Mouse (Mus musculus): ENCODE data around the gene Afmid. TPM values are rescaled to one million over a fixed set of nuclear protein-coding genes. Genes with fewer than 3 reads are reported as not detected.

Afmid gene
- total and polyA plus RNA-seq, 3 experiments, result 5.0 to 7.5 (median 7.3) TPM

DNA sequence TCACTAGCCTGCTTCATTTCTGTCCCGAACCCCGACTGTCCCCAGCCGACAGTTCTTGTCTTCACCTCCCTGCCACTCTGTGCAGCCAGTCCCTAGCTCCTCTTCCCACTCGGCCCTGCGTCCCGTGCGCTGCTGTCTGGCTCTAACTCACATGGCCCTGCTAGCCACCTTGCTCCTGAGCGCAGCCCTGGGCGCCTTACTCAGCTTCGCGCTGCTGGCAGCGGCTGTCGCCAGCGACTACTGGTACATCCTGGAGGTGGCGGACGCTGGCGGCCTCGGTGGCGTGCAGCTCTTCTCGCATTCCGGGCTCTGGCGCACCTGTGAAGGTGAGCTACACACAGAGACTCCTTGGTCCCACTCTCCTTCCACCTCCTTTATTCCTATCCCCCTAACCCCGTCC is 34.9 kb downstream of the Afmid start, which contains the start of gene Tmem235:
Tmem235 (plus strand) TSS at position 152 of the 400 bp plus-strand sequence.
- no peak for TF ChIP-seq ZMIZ1 (IDR thresholded peaks at IDR 0.05; ENCODE audit: low read depth, low read length)
- TF ChIP-seq POLR2A (IDR thresholded peaks at IDR 0.05; ENCODE audit: low read depth, low read length), result no peak
- TF ChIP-seq ZKSCAN1 (IDR thresholded peaks at IDR 0.05; ENCODE audit: borderline replicate concordance, low read depth, low read length), result no peak
- no peak for TF ChIP-seq MAFK (IDR thresholded peaks at IDR 0.05; ENCODE audit: insufficient replicate concordance, low read length)
- TF ChIP-seq JUN (IDR thresholded peaks at IDR 0.05; ENCODE audit: insufficient read depth, low read depth, low read length), result no peak
- no peak for DNase-seq (ENCODE audit: extremely low read depth)
- H3K4me1 ChIP-seq (ENCODE audit: control insufficient read depth in 1 of 2, insufficient read depth in 2 of 2), result peaks cover under 1 to 9% of the 10 kb centered on the region in 2 experiments
- H3K4me3 ChIP-seq (replicated peaks in 1 of 3; ENCODE audit: low read depth in 2 of 3, low read length in 2 of 3, poor library complexity in 1 of 3), result no peak within 1 kb of the TSS
- no peak within 1 kb of the TSS for H3K9ac ChIP-seq (ENCODE audit: insufficient read depth, low read depth)
- H3K4me2 ChIP-seq (ENCODE audit: insufficient read depth, low read depth, poor library complexity, severe bottlenecking), result no peak within 1 kb of the TSS
- no peak within 1 kb of the TSS for H3K27ac ChIP-seq (ENCODE audit: insufficient read depth, low read depth)
- peaks cover 3% of the 10 kb centered on the region for H3K27me3 ChIP-seq (replicated peaks)
- in situ Hi-C loops (cut with MboI; ENCODE audit: low pct_ligation_motif_present, low pct_unique_long_range_greater_than_20kb, low sequenced_read_pairs) (loop anchor here (10.0 kb wide), 1 partner anchor 354 kb away; no protein-coding TSS in a partner anchor), dilution Hi-C loops (cut with MboI; ENCODE audit: extremely low pct_ligation_motif_present, extremely low pct_unique_long_range_greater_than_20kb, low sequenced_read_pairs) (no loop called here)
- peaks cover 13% of the 10 kb centered on the region for H3K9me3 ChIP-seq (replicated peaks; ENCODE audit: low read length)
- peaks cover 21 to 37% of the 10 kb centered on the region in 2 experiments for H3K36me3 ChIP-seq (replicated peaks in 1 of 2; ENCODE audit: control insufficient read depth in 1 of 2, insufficient read depth in 1 of 2, low read length in 1 of 2)
- H3K79me2 ChIP-seq (replicated peaks; ENCODE audit: control insufficient read depth, extremely low read depth, insufficient read depth, poor library complexity, severe bottlenecking), result no peaks in the 10 kb centered on the region

DNA sequence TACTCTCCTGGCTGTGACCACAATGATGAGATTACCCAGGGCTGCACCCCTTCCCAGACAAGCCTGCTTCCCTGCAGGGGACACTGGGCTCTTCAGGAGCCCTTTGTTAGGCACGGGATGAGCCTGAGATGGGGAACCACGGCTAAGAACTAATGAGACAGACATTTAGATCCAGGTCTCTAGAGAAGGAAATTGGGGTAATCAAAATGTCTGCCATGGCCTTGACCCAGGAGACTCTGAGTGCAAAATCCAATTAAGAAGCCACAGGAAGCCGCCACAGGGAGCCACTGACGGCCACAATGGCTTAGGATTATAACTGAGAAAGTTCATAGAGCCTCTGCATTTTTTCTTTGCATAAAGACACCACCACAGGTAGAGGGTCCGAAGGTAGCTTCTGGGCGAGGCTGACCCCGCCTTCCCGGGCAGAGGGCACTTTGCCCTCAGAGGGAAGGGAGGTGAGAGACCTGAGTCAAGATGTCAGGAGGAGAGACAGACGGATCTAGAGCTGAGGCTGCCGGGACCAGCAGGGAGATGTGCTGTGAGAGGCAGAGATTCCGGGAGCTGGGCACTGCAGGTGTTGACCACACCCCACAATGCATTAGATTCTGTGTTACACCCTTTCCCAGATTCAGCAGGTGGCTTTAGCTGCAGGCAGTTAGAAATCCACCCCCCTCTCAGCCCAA is 37.6 kb downstream of the Afmid start:
- no peak overlapping the region for H3K4me3 ChIP-seq (replicated peaks in 1 of 3; ENCODE audit: low read depth in 2 of 3, low read length in 2 of 3, poor library complexity in 1 of 3)
- DNase-seq (ENCODE audit: extremely low read depth), result no peak
- peaks cover 11 to 22% of the 10 kb centered on the region in 2 experiments for H3K4me1 ChIP-seq (ENCODE audit: control insufficient read depth in 1 of 2, insufficient read depth in 2 of 2)
- H3K79me2 ChIP-seq (replicated peaks; ENCODE audit: control insufficient read depth, extremely low read depth, insufficient read depth, poor library complexity, severe bottlenecking), result no peaks in the 10 kb centered on the region
- in situ Hi-C loops (cut with MboI; ENCODE audit: low pct_ligation_motif_present, low pct_unique_long_range_greater_than_20kb, low sequenced_read_pairs), result loop anchor here (10.0 kb wide), 1 partner anchor 351 kb away; no protein-coding TSS in a partner anchor
- dilution Hi-C loops (cut with MboI; ENCODE audit: extremely low pct_ligation_motif_present, extremely low pct_unique_long_range_greater_than_20kb, low sequenced_read_pairs), result no loop called here
- no peak overlapping the region for H3K9ac ChIP-seq (ENCODE audit: insufficient read depth, low read depth)
- no peak overlapping the region for H3K27ac ChIP-seq (ENCODE audit: insufficient read depth, low read depth)
- H3K4me2 ChIP-seq (ENCODE audit: insufficient read depth, low read depth, poor library complexity, severe bottlenecking), result no peak overlapping the region
- peaks cover 0 to 12% of the 10 kb centered on the region in 2 experiments for H3K36me3 ChIP-seq (replicated peaks in 1 of 2; ENCODE audit: control insufficient read depth in 1 of 2, insufficient read depth in 1 of 2, low read length in 1 of 2)
- TF ChIP-seq ETS1 (conservative IDR thresholded peaks at IDR 0.05; ENCODE audit: low read depth, low read length), result no peak
- TF ChIP-seq NELFE (IDR thresholded peaks at IDR 0.05; ENCODE audit: low read depth, low read length), result no peak
- TF ChIP-seq MAX (IDR thresholded peaks at IDR 0.05; ENCODE audit: low read length), result no peak
- TF ChIP-seq RAD21 (IDR thresholded peaks at IDR 0.05; ENCODE audit: low read depth, low read length), result no peak
- TF ChIP-seq USF1 (IDR thresholded peaks at IDR 0.05; ENCODE audit: low read depth, low read length), result no peak
- no peak for TF ChIP-seq MXI1 (IDR thresholded peaks at IDR 0.05; ENCODE audit: low read depth, low read length)
- no peak for TF ChIP-seq JUND (conservative IDR thresholded peaks at IDR 0.05; ENCODE audit: low read depth, low read length)
- no peak for TF ChIP-seq RCOR1 (conservative IDR thresholded peaks at IDR 0.05; ENCODE audit: low read depth, low read length)
- TF ChIP-seq JUN (IDR thresholded peaks at IDR 0.05; ENCODE audit: insufficient read depth, low read depth, low read length), result no peak
- TF ChIP-seq EP300 (IDR thresholded peaks at IDR 0.05; ENCODE audit: low read length), result no peak
- TF ChIP-seq ZNF384 (IDR thresholded peaks at IDR 0.05; ENCODE audit: low read depth, low read length), result no peak
- no peak for TF ChIP-seq USF2 (conservative IDR thresholded peaks at IDR 0.05; ENCODE audit: low read depth, low read length)
- no peak for TF ChIP-seq CHD2 (IDR thresholded peaks at IDR 0.05; ENCODE audit: low read length)
- no peak for TF ChIP-seq ZMIZ1 (IDR thresholded peaks at IDR 0.05; ENCODE audit: low read depth, low read length)
- no peak for TF ChIP-seq MYC (IDR thresholded peaks at IDR 0.05; ENCODE audit: low read depth, low read length)
- no peaks in the 10 kb centered on the region for H3K9me3 ChIP-seq (replicated peaks; ENCODE audit: low read length)
- peaks cover 16% of the 10 kb centered on the region for H3K27me3 ChIP-seq (replicated peaks)
